Mouse (Mus musculus) frontal cortex, postnatal 14 days (tissue): ENCODE measurements around the gene Tmcc3.
"Not testable (repeated sequence)": the region's sequence is repeated elsewhere in the genome, so short reads cannot be mapped to it uniquely, and the experiment has no call there.

ENCODE experiments used
- DNase-seq, 2 experiments: peaks; one replicate each; pipeline ENCODE4 v3.0.0; 2022; ENCODE audit warnings: low spot score in 2 of 2

Tmcc3 gene

GRCm38 (mm10) chr10:94515583-94515982 lies 203.8 kb downstream of the Tmcc3 start:
- DNase-seq, result no peak

- no peak for DNase-seq
These were observed 208.1 kb downstream of the Tmcc3 start for GRCm38 (mm10) chr10:94519887-94520286.

- no peak for DNase-seq
These were observed 208.8 kb downstream of the Tmcc3 start for GRCm38 (mm10) chr10:94520306-94521106.

GRCm38 (mm10) chr10:94521107-94521401 lies 209.3 kb downstream of the Tmcc3 start:
- DNase-seq, result no peak

- DNase-seq, result no peak
These were observed 210.0 kb downstream of the Tmcc3 start for GRCm38 (mm10) chr10:94521776-94522175.

GRCm38 (mm10) chr10:94523297-94523696 lies 211.5 kb downstream of the Tmcc3 start:
- DNase-seq, result no peak

- DNase-seq, result peak; percentile 55 to 58
These were observed 212.0 kb downstream of the Tmcc3 start for GRCm38 (mm10) chr10:94523711-94524156.

- DNase-seq, result no peak
These were observed 213.2 kb downstream of the Tmcc3 start for GRCm38 (mm10) chr10:94524966-94525365.

- no peak for DNase-seq
These were observed 214.0 kb downstream of the Tmcc3 start for GRCm38 (mm10) chr10:94525784-94526183.

- DNase-seq, result no peak
These were observed 215.1 kb downstream of the Tmcc3 start for GRCm38 (mm10) chr10:94526834-94527233.

GRCm38 (mm10) chr10:94527248-94527647 lies 215.5 kb downstream of the Tmcc3 start:
- no peak for DNase-seq

- DNase-seq, result no peak
These were observed 218.3 kb downstream of the Tmcc3 start for GRCm38 (mm10) chr10:94530079-94530478.

GRCm38 (mm10) chr10:94531482-94531881 lies 219.7 kb downstream of the Tmcc3 start:
- no peak for DNase-seq

- no peak for DNase-seq
These were observed 221.5 kb downstream of the Tmcc3 start for GRCm38 (mm10) chr10:94533081-94533724.

- not testable (repeated sequence) for DNase-seq
These were observed 226.9 kb downstream of the Tmcc3 start for GRCm38 (mm10) chr10:94538623-94539022.

GRCm38 (mm10) chr10:94540241-94540640 lies 228.5 kb downstream of the Tmcc3 start:
- DNase-seq, result no peak

GRCm38 (mm10) chr10:94543956-94544355 lies 232.2 kb downstream of the Tmcc3 start:
- DNase-seq, result no peak

GRCm38 (mm10) chr10:94544803-94545202 lies 233.1 kb downstream of the Tmcc3 start:
- no peak for DNase-seq

GRCm38 (mm10) chr10:94545259-94546019 lies 233.7 kb downstream of the Tmcc3 start:
- DNase-seq, result peak in 1 of 2 experiments; percentile 39

GRCm38 (mm10) chr10:94546617-94547016 lies 234.9 kb downstream of the Tmcc3 start:
- DNase-seq, result no peak

GRCm38 (mm10) chr10:94549511-94550232 lies 237.9 kb downstream of the Tmcc3 start:
- DNase-seq, result peak in 1 of 2 experiments; percentile 26

- DNase-seq, result no peak
These were observed 238.9 kb downstream of the Tmcc3 start for GRCm38 (mm10) chr10:94550649-94551048.
